Mouse (Mus musculus) spleen, postnatal 4 days (tissue): ENCODE results near the gene Abcb4.
"Not testable (repeated sequence)": the region's sequence is repeated elsewhere in the genome, so short reads cannot be mapped to it uniquely, and the experiment has no call there.

ENCODE experiments used
- DNase-seq, 2 experiments: peaks; one replicate each; pipeline ENCODE4 v3.0.0; 2022; ENCODE audit warnings: low spot score in 2 of 2

Gene Abcb4

GRCm38 (mm10) chr5:8997513-8997895, 104.0 kb downstream of the Abcb4 start:
- no peak for DNase-seq

DNA sequence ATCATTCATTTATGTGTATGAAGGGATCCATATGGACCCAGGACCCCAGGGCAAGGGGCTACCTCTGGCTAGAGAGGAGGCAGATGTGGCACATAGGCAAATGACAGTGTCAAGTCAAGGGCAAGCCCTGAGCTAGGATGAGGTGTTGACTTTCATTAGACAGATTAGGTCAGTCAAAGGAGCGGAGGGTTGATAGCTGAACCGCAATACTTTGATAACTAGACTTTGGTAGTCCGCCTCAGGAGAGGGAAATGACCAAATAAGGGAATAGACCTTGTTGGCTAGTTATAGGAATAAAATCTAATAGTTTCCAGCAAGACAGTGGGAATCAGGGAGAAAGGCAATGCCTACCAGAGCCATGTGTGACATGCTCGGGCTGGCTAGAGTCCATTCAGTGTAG, 105.6 kb downstream of the Abcb4 start:
- no peak for DNase-seq

GRCm38 (mm10) chr5:9000006-9000405, 106.5 kb downstream of the Abcb4 start:
- DNase-seq = not testable (repeated sequence)

DNA sequence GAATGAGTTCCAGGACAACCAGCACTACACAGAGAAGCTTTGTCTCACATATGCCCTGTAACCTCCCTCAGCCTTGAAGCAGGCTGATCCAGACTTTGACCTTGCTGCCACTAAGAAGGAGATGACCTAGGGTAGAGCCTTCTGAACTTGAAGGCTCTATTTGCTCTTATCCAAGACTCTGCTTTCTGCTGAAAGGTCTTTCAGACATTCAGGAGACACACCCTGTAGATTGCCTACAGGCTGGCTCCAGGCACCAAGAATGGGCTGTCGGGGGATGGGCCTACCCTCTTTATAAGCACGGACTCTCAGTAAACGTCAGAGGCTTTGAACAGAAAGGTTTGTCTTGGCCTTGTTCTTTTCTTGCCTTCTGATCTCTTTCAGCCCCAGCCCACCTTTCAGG, 113.1 kb downstream of the Abcb4 start:
- DNase-seq = not testable (repeated sequence)
